9 mouse cellular contexts compared by ENCODE assay signal in the genomic region with DNA sequence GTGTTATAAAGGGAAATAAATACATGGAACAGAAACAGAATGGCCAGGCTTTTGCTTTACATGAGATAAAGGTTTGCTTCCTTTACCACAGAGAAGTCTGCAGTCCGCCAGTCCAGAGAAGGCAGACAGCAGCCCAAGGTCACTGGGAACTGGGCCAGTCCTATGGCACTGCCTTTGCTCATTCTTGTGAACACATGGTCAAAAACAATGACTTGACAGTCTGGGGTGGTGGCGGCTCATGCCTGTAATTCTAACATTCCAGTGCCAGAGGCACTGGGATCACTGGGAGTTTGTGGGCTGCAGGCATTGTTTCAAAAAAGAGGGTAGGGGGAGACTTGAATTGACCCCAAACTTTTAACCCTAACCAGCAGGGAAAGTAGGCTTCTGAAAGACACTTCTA. TPM values are rescaled to one million over a fixed set of nuclear protein-coding genes. Genes with fewer than 3 reads are reported as not detected.
DNase-seq lines count a peak whose midpoint lies in the region; ATAC-seq and TF ChIP-seq lines count a peak whose summit lies in the region.
"Had no signal": no experiment of that assay in that cellular context is flagged by ENCODE, and none has a peak within 500 bp of the region (broad histone marks: within the 10 kb centered on the region; RNA-seq: fewer than 3 reads in every experiment).

No protein-coding gene starts in this region.

- H3K9me3 ChIP-seq in midbrain, postnatal 0 days (ENCODE audit: low read length), result no peaks in the 10 kb centered on the region
- no peaks in the 10 kb centered on the region for H3K9me3 ChIP-seq in midbrain, embryonic 15.5 days
- H3K9me3 ChIP-seq in kidney, postnatal 0 days (replicated peaks; ENCODE audit: low read length), result no peaks in the 10 kb centered on the region
- no peaks in the 10 kb centered on the region for H3K9me3 ChIP-seq in stomach, postnatal 0 days (ENCODE audit: control insufficient read depth, low read length)
- H3K9me3 ChIP-seq in forebrain, embryonic 15.5 days, result no peaks in the 10 kb centered on the region

- no peaks in the 10 kb centered on the region for H3K4me1 ChIP-seq in midbrain, postnatal 0 days (ENCODE audit: insufficient read depth, low read length)
- peaks cover 12% of the 10 kb centered on the region for H3K4me1 ChIP-seq in midbrain, embryonic 15.5 days
- H3K4me1 ChIP-seq in kidney, postnatal 0 days (replicated peaks; ENCODE audit: insufficient read depth, low read length), result 0 out of 2 replicates have a peak, but pooled peaks cover 4% of the 10 kb centered on the region
- H3K4me1 ChIP-seq in stomach, postnatal 0 days (replicated peaks; ENCODE audit: control insufficient read depth, insufficient read depth), result no peaks in the 10 kb centered on the region
- H3K4me1 ChIP-seq in forebrain, embryonic 15.5 days, result peaks cover 15% of the 10 kb centered on the region

- ATAC-seq in midbrain, postnatal 0 days (ENCODE audit: low FRiP score), result no peak
- no peak for ATAC-seq in midbrain, embryonic 15.5 days (replicated peaks)
- 0 out of 2 replicates have a peak, but pooled peaks have one; percentile 39 for ATAC-seq in kidney, postnatal 0 days (replicated peaks; ENCODE audit: low FRiP score, low read depth)
- ATAC-seq in stomach, postnatal 0 days (ENCODE audit: low FRiP score, low TSS enrichment), result peak; percentile 67
- no peak for ATAC-seq in forebrain, embryonic 15.5 days (replicated peaks)
- ATAC-seq: Patski had no signal

- 36% methylated on average over 2 of the region's 2 CpGs for WGBS in midbrain, postnatal 0 days
- 46% methylated on average over 2 of the region's 2 CpGs for WGBS in midbrain, embryonic 15.5 days
- WGBS in kidney, postnatal 0 days, result 50% methylated on average over 2 of the region's 2 CpGs
- WGBS in stomach, postnatal 0 days, result 60% methylated on average over 2 of the region's 2 CpGs
- 33% methylated on average over 2 of the region's 2 CpGs for WGBS in forebrain, embryonic 15.5 days

- H3K36me3 ChIP-seq in midbrain, postnatal 0 days (ENCODE audit: insufficient read depth, low read length), result no peaks in the 10 kb centered on the region
- no peaks in the 10 kb centered on the region for H3K36me3 ChIP-seq in midbrain, embryonic 15.5 days (replicated peaks)
- no peaks in the 10 kb centered on the region for H3K36me3 ChIP-seq in kidney, postnatal 0 days (ENCODE audit: insufficient read depth, low read length)
- H3K36me3 ChIP-seq in stomach, postnatal 0 days (ENCODE audit: control insufficient read depth, insufficient read depth, low read length), result no peaks in the 10 kb centered on the region
- H3K36me3 ChIP-seq in forebrain, embryonic 15.5 days, result no peaks in the 10 kb centered on the region

- no peak overlapping the region for H3K9ac ChIP-seq in midbrain, postnatal 0 days (replicated peaks; ENCODE audit: low read length, poor library complexity, severe bottlenecking)
- H3K9ac ChIP-seq in midbrain, embryonic 15.5 days, result no peak overlapping the region
- H3K9ac ChIP-seq in kidney, postnatal 0 days (ENCODE audit: low read depth, low read length), result no peak overlapping the region
- no peak overlapping the region for H3K9ac ChIP-seq in stomach, postnatal 0 days (ENCODE audit: low read length)
- H3K9ac ChIP-seq in forebrain, embryonic 15.5 days (replicated peaks), result no peak overlapping the region

- no peak for TF ChIP-seq CTCF in midbrain, postnatal 0 days (IDR thresholded peaks at IDR 0.05)
- no peak for TF ChIP-seq CTCF in kidney, postnatal 0 days (IDR thresholded peaks at IDR 0.05; ENCODE audit: low read depth)
- TF ChIP-seq CTCF in stomach, postnatal 0 days (IDR thresholded peaks at IDR 0.05; ENCODE audit: low read depth), result no peak

- no peak for TF ChIP-seq EP300 in stomach, postnatal 0 days (optimal IDR thresholded peaks at IDR 0.05)

- peak; percentile 25 for DNase-seq in midbrain, postnatal 0 days (ENCODE audit: low spot score)
- DNase-seq in heart, adult 9 months (ENCODE audit: low spot score in 2 of 2), result peak; percentile 36 to 55
- DNase-seq in kidney, postnatal 0 days (ENCODE audit: low spot score), result no peak
- peak; percentile 52 for DNase-seq in stomach, postnatal 0 days (ENCODE audit: low spot score)
- DNase-seq in cerebellum, adult 11-12 months, result no peak
- no peak for DNase-seq in cerebellum, adult 9-10 months

- no peak overlapping the region for H3K27ac ChIP-seq in midbrain, postnatal 0 days (ENCODE audit: low read depth, low read length)
- H3K27ac ChIP-seq in midbrain, embryonic 15.5 days, result no peak overlapping the region
- peak overlapping the region; percentile 65; the same call in 1 of the 2 replicates for H3K27ac ChIP-seq in kidney, postnatal 0 days
- peak overlapping the region; percentile 65 for H3K27ac ChIP-seq in stomach, postnatal 0 days (replicated peaks)
- H3K27ac ChIP-seq in forebrain, embryonic 15.5 days (replicated peaks), result no peak overlapping the region

- no peak overlapping the region for H3K4me2 ChIP-seq in midbrain, postnatal 0 days (ENCODE audit: low read depth, low read length, poor library complexity, severe bottlenecking)
- no peak overlapping the region for H3K4me2 ChIP-seq in midbrain, embryonic 15.5 days
- no peak overlapping the region for H3K4me2 ChIP-seq in kidney, postnatal 0 days (ENCODE audit: low read length)
- no peak overlapping the region for H3K4me2 ChIP-seq in stomach, postnatal 0 days (replicated peaks; ENCODE audit: low read depth)
- H3K4me2 ChIP-seq in forebrain, embryonic 15.5 days (replicated peaks), result no peak overlapping the region

- no peak overlapping the region for H3K4me3 ChIP-seq in midbrain, postnatal 0 days (ENCODE audit: low read depth, low read length)
- no peak overlapping the region for H3K4me3 ChIP-seq in midbrain, embryonic 15.5 days
- no peak overlapping the region for H3K4me3 ChIP-seq in kidney, postnatal 0 days (replicated peaks; ENCODE audit: low read depth, low read length)
- H3K4me3 ChIP-seq in stomach, postnatal 0 days (ENCODE audit: low read depth, low read length), result no peak overlapping the region
- no peak overlapping the region for H3K4me3 ChIP-seq in forebrain, embryonic 15.5 days

- no peaks in the 10 kb centered on the region for H3K27me3 ChIP-seq in midbrain, postnatal 0 days (ENCODE audit: insufficient read depth, low read length)
- no peaks in the 10 kb centered on the region for H3K27me3 ChIP-seq in midbrain, embryonic 15.5 days (replicated peaks)
- no peaks in the 10 kb centered on the region for H3K27me3 ChIP-seq in kidney, postnatal 0 days (ENCODE audit: insufficient read depth, low read length)
- no peaks in the 10 kb centered on the region for H3K27me3 ChIP-seq in stomach, postnatal 0 days (ENCODE audit: control insufficient read depth, insufficient read depth, low read length)
- H3K27me3 ChIP-seq in forebrain, embryonic 15.5 days, result no peaks in the 10 kb centered on the region
- H3K27me3 ChIP-seq: Patski had no signal

RNA-seq across cellular contexts. Expression of a gene that starts 5.3 kb away (rescaled TPM):
- 164 and 176 TPM in 2 replicates for total RNA-seq in midbrain, postnatal 0 days (2014; rRNA removed)
- 167 and 169 TPM in 2 replicates for polyA plus RNA-seq in midbrain, postnatal 0 days (2015; fragmentation: Nextera tagmentation; extraction: Ambion mirVana)
- 247 and 257 TPM in 2 replicates for polyA plus RNA-seq in midbrain, embryonic 15.5 days (2015; fragmentation: Nextera tagmentation; extraction: Ambion mirVana)
- polyA plus RNA-seq in kidney, postnatal 0 days (2015; fragmentation: Nextera tagmentation; extraction: Ambion mirVana), result 432 and 474 TPM in 2 replicates
- polyA plus RNA-seq in stomach, postnatal 0 days (2015; fragmentation: Nextera tagmentation; extraction: Ambion mirVana), result 92.8 and 97.5 TPM in 2 replicates
- 365 and 380 TPM in 2 replicates for polyA plus RNA-seq in forebrain, embryonic 15.5 days (2015; fragmentation: Nextera tagmentation; extraction: Ambion mirVana)

Comparison
In these comparisons a context has a peak if more than half of its experiments do, and no peak if none do; other contexts are left out.
1. ATAC-seq: peak in kidney, postnatal 0 days (single experiment) and stomach, postnatal 0 days (single experiment); none in midbrain, postnatal 0 days (single experiment), midbrain, embryonic 15.5 days (single experiment) and forebrain, embryonic 15.5 days (single experiment).
2. DNase-seq: peak in midbrain, postnatal 0 days (single experiment), heart, adult 9 months (2 of 2) and stomach, postnatal 0 days (single experiment); none in kidney, postnatal 0 days (single experiment), cerebellum, adult 11-12 months (single experiment) and cerebellum, adult 9-10 months (single experiment).
3. H3K27ac ChIP-seq: peak in kidney, postnatal 0 days (single experiment) and stomach, postnatal 0 days (single experiment); none in midbrain, postnatal 0 days (single experiment), midbrain, embryonic 15.5 days (single experiment) and forebrain, embryonic 15.5 days (single experiment).